Mouse (Mus musculus) olfactory bulb, adult 2 months (tissue): ENCODE measurements at regions not wholly inside any gene's neighbourhood (a gene's known extent, or its start where the extent isn't known, plus 50 kb on each side); places are given as distances from the start of the nearest gene placed in this dataset.

ENCODE experiments used
- CTCF ChIP-seq: fragments of 200-500 bp; IDR thresholded peaks from 2 replicates; pipeline ENCODE4 v1.5.1; 2012; ENCODE audit warnings: low read depth, mild to moderate bottlenecking, low read length, moderate library complexity; ENCODE audit not compliant: insufficient read depth
- POLR2A ChIP-seq: fragments of 200-500 bp; IDR thresholded peaks from 2 replicates; pipeline ENCODE4 v1.6.1; 2012; ENCODE audit warnings: mild to moderate bottlenecking, low read depth, low read length, moderate library complexity; ENCODE audit not compliant: insufficient read depth

DNA sequence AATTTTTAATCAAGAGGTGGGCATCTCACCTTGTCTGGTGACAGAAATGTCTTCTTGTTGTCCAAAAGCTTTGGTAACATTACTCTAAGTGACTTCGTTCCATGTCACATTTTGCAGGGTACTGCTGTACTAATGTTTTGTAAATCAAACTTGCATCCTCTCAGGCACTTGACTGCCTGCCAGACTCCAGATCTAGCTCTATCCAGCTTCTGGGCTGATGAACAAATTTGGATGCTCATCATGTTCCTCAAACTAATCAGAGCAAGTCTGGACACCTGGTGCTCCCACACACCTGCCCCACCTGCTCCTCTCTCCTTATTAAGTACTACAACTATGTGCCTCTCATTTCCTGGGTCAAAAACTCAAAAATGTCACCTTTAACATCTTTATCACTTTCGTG, 126.1 kb downstream of the Fasl start:
- TF ChIP-seq POLR2A (no peak), CTCF (no peak)
